Mouse (Mus musculus): Measurements from ENCODE around the gene Dnah2.
"Not testable (repeated sequence)": the region's sequence is repeated elsewhere in the genome, so short reads cannot be mapped to it uniquely, and the experiment has no call there.

Gene Dnah2

GRCm38 (mm10) chr11:69405397-69406200 lies 143.3 kb downstream of the Dnah2 start:
- DNase-seq (ENCODE audit: low spot score) = no peak

GRCm38 (mm10) chr11:69404595-69405396 lies 144.1 kb downstream of the Dnah2 start:
- no peak for DNase-seq (ENCODE audit: low spot score)

GRCm38 (mm10) chr11:69403691-69404594 lies 145.0 kb downstream of the Dnah2 start:
- no peak for DNase-seq (ENCODE audit: low spot score)

GRCm38 (mm10) chr11:69401987-69402386 lies 146.9 kb downstream of the Dnah2 start:
- DNase-seq (ENCODE audit: low spot score) = no peak

GRCm38 (mm10) chr11:69401210-69401637 lies 147.7 kb downstream of the Dnah2 start:
- DNase-seq (ENCODE audit: low spot score) = peak; percentile 61

GRCm38 (mm10) chr11:69400083-69400850 lies 148.6 kb downstream of the Dnah2 start:
- no peak for DNase-seq (ENCODE audit: low spot score)

GRCm38 (mm10) chr11:69399201-69400082 lies 149.5 kb downstream of the Dnah2 start:
- no peak for DNase-seq (ENCODE audit: low spot score)

- DNase-seq (ENCODE audit: low spot score) = no peak
Observed at GRCm38 (mm10) chr11:69398486-69399200, 150.3 kb downstream of the Dnah2 start.

- no peak for DNase-seq (ENCODE audit: low spot score)
Observed at GRCm38 (mm10) chr11:69398059-69398458, 150.9 kb downstream of the Dnah2 start, which contains the start of gene Tmem88. Gene Tmem88, minus strand, starts transcription at chr11:69398234.

GRCm38 (mm10) chr11:69397581-69398057 lies 151.3 kb downstream of the Dnah2 start:
- no peak for DNase-seq (ENCODE audit: low spot score)

GRCm38 (mm10) chr11:69396772-69397171 lies 152.1 kb downstream of the Dnah2 start:
- no peak for DNase-seq (ENCODE audit: low spot score)

GRCm38 (mm10) chr11:69395634-69396373 lies 153.1 kb downstream of the Dnah2 start:
- DNase-seq (ENCODE audit: low spot score) = peak; percentile 84

- peak; percentile 52 for DNase-seq (ENCODE audit: low spot score)
Observed at GRCm38 (mm10) chr11:69395235-69395633, 153.7 kb downstream of the Dnah2 start, which contains the start of the genes Naa38 and Cyb5d1. Gene Naa38, plus strand, starts transcription at chr11:69395487. Gene Cyb5d1, minus strand, starts transcription at chr11:69395631.

GRCm38 (mm10) chr11:69394591-69395167 lies 154.2 kb downstream of the Dnah2 start:
- DNase-seq (ENCODE audit: low spot score) = not testable (repeated sequence)

GRCm38 (mm10) chr11:69390400-69391034 lies 158.4 kb downstream of the Dnah2 start:
- no peak for DNase-seq (ENCODE audit: low spot score)

GRCm38 (mm10) chr11:69389531-69390399 lies 159.1 kb downstream of the Dnah2 start:
- no peak for DNase-seq (ENCODE audit: low spot score)

GRCm38 (mm10) chr11:69388680-69389079 lies 160.2 kb downstream of the Dnah2 start:
- no peak for DNase-seq (ENCODE audit: low spot score)

Measured in urinary bladder, postnatal 10 days (tissue).